Mouse (Mus musculus) liver, embryonic 11.5 days (tissue): Measurements from ENCODE around the gene Pllp. TPM values are rescaled to one million over a fixed set of nuclear protein-coding genes. Genes with fewer than 3 reads are reported as not detected.
A peak's percentile ranks its signal among the peaks of the same experiment; 100 is the strongest.

Experiments used
- ATAC-seq: fragments of 200-750 bp; cut with Nextera tagmentation; replicated peaks from 2 replicates; pipeline ENCODE4 v1.8.0; 2017; ENCODE audit warnings: moderate number of reproducible peaks, mild to moderate bottlenecking, moderate TSS enrichment, moderate library complexity; ENCODE audit not compliant: low FRiP score
- DNase-seq: peaks from one replicate; pipeline ENCODE4 v3.0.0-alpha.2; 2017; ENCODE audit warnings: low spot score
- H3K27ac ChIP-seq: fragments of 300-500 bp; sonication (generic); 2 replicates; pipeline ENCODE4 v1.5.1; 2014; ENCODE audit warnings: mild to moderate bottlenecking, low read depth, low read length, control low read depth
- H3K27me3 ChIP-seq: fragments of 300-500 bp; sonication (generic); replicated peaks from 2 replicates; pipeline ENCODE4 v1.6.1; 2014; ENCODE audit warnings: low read length, mixed read lengths; ENCODE audit not compliant: control insufficient read depth, insufficient read depth
- H3K36me3 ChIP-seq: fragments of 300-500 bp; sonication (generic); 2 replicates; pipeline ENCODE4 v1.6.1; 2014; ENCODE audit warnings: mild to moderate bottlenecking, low read length, moderate library complexity, mixed read lengths; ENCODE audit not compliant: control insufficient read depth, insufficient read depth
- H3K4me1 ChIP-seq: fragments of 300-500 bp; sonication (generic); replicated peaks from 2 replicates; pipeline ENCODE4 v1.6.1; 2014; ENCODE audit warnings: low read length, mixed read lengths; ENCODE audit not compliant: control insufficient read depth, insufficient read depth
- H3K4me2 ChIP-seq: fragments of 300-500 bp; sonication (generic); 2 replicates; pipeline ENCODE4 v1.6.1; 2014; ENCODE audit warnings: mild to moderate bottlenecking, control low read depth, moderate library complexity
- H3K4me3 ChIP-seq: fragments of 300-500 bp; sonication (generic); 2 replicates; pipeline ENCODE4 v1.5.1; 2014; ENCODE audit warnings: low read depth, low read length, control low read depth
- H3K9ac ChIP-seq: fragments of 300-500 bp; sonication (generic); 2 replicates; pipeline ENCODE4 v1.6.1; 2014; ENCODE audit warnings: low read depth, low read length, control low read depth
- H3K9me3 ChIP-seq: fragments of 300-500 bp; sonication (generic); 2 replicates; pipeline ENCODE4 v1.6.1; 2016; ENCODE audit warnings: low read length, inconsistent platforms, mixed read lengths; ENCODE audit not compliant: control insufficient read depth
- WGBS: fragments of 180-500 bp; shearing (Covaris S2); extraction: QIAGEN DNeasy Blood & Tissue Kit; methylation state at CpG from one replicate; pipeline ENCODE4 v1.1.7; 2014; 5-methylcytosine and 5-hydroxymethylcytosine counted together
- polyA plus RNA-seq: library from polyadenylated mRNA; unstranded; fragments of >200 nt; fragmentation: Nextera tagmentation; extraction: Ambion mirVana; gene quantifications from 2 replicates; pipeline ENCODE4 v1.2.1, GENCODE M21; 2014

The Pllp gene
- polyA plus RNA-seq, 1 experiment from 2014 or later, result 3.4 TPM

DNA sequence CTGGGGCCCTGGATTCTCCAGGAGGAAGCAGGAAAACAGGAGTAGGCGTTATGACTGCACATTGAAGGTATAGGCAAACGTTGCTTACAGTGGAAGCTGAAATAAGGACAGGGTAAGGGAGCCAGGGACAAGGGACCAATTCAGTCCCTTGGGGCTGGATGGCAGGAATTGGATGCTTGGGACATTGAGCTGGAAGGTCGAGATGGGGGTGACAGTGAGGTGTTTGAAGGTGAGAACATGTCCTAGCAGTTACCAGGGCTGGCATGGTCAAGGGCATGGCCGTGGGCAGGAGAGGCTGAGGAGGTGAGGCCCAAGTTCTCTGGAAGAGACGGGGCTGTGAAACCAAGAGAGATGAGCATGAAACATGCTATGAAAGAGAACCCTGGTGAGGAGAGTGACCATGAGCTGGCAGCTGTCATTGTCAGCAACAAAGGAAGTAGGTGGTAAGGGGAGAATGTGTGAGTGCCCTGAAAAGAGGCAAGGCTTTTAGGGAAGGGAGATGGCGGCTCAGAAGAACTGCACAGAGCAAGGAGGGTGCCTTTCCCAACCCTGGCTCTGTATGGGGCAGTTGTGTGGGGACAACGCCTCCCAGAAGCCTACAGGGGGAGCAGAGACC lies 38.8 kb upstream of the Pllp start:
- Histone ChIP-seq H3K9me3 (no peaks in the 10 kb centered on the region), H3K4me3 (no peak overlapping the region), H3K27me3 (no peaks in the 10 kb centered on the region), H3K4me2 (no peak overlapping the region), H3K4me1 (peaks cover 16% of the 10 kb centered on the region), H3K27ac (peak overlapping the region; percentile 82), H3K9ac (peak overlapping the region; percentile 49; the same call in 1 of the 2 replicates), H3K36me3 (no peaks in the 10 kb centered on the region)
- 75% methylated on average over 7 of the region's 7 CpGs for WGBS
- ATAC-seq (no peak), DNase-seq (no peak)

DNA sequence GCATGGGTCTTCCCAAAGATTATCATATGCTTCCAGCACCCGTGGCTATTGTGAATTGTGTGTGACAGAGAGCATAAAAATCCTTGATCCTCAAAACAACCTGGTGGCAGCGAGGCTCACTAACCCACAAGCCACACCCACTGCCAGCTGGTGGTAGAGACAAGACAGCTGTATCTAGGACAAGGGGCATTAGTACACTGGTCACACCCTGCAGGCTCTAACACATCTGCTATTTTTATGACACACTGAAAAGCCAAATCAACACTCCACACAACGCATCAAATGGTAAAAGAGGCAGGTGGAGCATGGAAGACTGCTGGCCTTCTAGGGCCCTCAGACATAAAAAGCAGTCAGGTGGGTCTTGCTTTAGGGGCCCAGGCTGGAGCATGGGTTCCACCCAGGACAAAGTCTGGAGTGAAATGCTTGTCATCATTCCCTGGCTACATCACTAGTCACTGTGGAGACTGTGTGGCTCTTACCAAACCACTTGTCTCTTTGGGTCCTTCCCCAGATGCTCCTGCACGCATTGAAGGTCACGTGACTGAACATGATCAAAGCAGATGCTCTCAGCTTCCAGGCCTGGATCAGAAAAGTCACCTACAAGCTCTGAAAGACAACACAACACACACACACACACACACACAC lies 37.9 kb upstream of the Pllp start:
- H3K27ac ChIP-seq, result peak overlapping the region; percentile 82
- no peaks in the 10 kb centered on the region for H3K9me3 ChIP-seq
- H3K9ac ChIP-seq, result 0 out of 2 replicates have a peak overlapping the region, but pooled peaks have one; percentile 49
- ATAC-seq (peak; percentile 96), DNase-seq (no peak)
- H3K4me2 ChIP-seq, result peak overlapping the region; percentile 37
- WGBS, result 48% methylated on average over 5 of the region's 5 CpGs
- peaks cover 20% of the 10 kb centered on the region for H3K4me1 ChIP-seq
- H3K4me3 ChIP-seq, result no peak overlapping the region
- no peaks in the 10 kb centered on the region for H3K27me3 ChIP-seq
- H3K36me3 ChIP-seq, result no peaks in the 10 kb centered on the region

DNA sequence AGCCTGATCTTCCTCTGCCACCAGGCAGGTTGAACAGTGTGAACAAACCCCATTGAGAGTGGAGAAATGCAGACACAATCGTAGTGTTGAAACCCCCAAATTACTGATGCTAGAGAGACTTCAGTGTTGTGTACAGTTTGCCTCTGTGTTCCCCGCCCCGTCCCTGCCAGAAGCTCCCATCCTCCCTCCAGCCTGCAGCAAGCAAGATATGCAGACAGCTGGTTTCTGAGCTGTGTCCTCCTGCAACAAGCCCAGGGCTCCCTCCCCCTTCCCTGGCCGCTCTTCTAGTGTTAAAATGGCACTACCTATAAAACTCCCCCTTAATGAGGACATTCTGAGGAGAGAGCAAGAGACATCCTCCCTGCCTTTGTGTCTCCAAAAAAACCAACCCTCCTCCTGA lies 33.2 kb upstream of the Pllp start:
- DNase-seq (no peak), ATAC-seq (peak; percentile 71)
- no peaks in the 10 kb centered on the region for H3K27me3 ChIP-seq
- peaks cover 13% of the 10 kb centered on the region for H3K4me1 ChIP-seq
- 47% methylated on average over 4 of the region's 4 CpGs for WGBS
- no peak overlapping the region for H3K27ac ChIP-seq
- H3K9ac ChIP-seq, result no peak overlapping the region
- no peaks in the 10 kb centered on the region for H3K36me3 ChIP-seq
- H3K9me3 ChIP-seq, result no peaks in the 10 kb centered on the region
- no peak overlapping the region for H3K4me2 ChIP-seq
- H3K4me3 ChIP-seq, result no peak overlapping the region

DNA sequence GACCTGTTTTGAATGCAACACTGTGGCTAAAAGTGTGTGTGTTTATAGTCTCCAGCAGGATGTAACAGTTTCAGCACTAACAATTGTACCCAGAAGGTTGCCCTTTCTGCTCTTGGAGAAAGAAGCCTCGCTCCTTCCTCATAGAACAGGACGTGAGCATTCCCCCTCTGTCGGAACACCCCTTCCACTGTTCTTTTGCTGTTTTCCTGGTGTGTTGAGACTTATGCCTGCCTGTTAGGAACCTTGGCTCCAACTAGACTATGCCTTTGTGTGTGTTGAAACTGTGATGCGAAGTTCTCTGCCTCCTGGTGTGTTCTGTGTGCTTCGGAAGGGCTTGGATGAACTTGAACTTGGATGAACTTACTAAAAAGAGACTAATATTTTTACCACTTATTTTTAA lies 29.9 kb upstream of the Pllp start:
- no peaks in the 10 kb centered on the region for H3K36me3 ChIP-seq
- H3K4me1 ChIP-seq, result peaks cover 4% of the 10 kb centered on the region
- H3K9ac ChIP-seq, result no peak overlapping the region
- ATAC-seq, result no peak
- no peak overlapping the region for H3K4me3 ChIP-seq
- no peak overlapping the region for H3K4me2 ChIP-seq
- WGBS, result 80% methylated on average over 5 of the region's 5 CpGs
- H3K27me3 ChIP-seq, result no peaks in the 10 kb centered on the region
- DNase-seq, result no peak
- H3K9me3 ChIP-seq, result no peaks in the 10 kb centered on the region
- no peak overlapping the region for H3K27ac ChIP-seq

DNA sequence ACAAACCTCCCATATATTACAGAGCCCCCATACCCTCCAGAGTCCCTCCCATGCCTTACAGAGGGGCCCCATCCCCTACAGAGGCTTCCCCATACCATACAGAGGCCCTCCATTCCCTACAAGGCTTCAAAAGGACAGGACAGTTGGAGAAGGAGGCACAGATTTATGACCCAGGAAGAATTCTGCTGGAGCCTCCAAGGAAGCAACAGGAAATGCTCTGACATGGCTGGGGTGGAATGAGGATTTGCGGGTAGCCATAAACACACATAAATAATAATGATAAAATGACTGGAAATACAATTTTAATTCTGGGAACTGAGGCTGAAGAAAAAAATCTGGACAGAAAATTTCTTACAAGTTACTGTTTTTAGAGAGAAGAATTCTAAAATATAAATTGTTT lies 20.8 kb upstream of the Pllp start:
- Histone ChIP-seq H3K27me3 (no peaks in the 10 kb centered on the region), H3K9ac (no peak overlapping the region), H3K36me3 (no peaks in the 10 kb centered on the region), H3K4me1 (no peaks in the 10 kb centered on the region), H3K9me3 (no peaks in the 10 kb centered on the region), H3K27ac (no peak overlapping the region), H3K4me3 (no peak overlapping the region), H3K4me2 (no peak overlapping the region)
- ATAC-seq, result no peak
- DNase-seq, result no peak
- WGBS, result 86% methylated on average over 1 of the region's 1 CpGs

DNA sequence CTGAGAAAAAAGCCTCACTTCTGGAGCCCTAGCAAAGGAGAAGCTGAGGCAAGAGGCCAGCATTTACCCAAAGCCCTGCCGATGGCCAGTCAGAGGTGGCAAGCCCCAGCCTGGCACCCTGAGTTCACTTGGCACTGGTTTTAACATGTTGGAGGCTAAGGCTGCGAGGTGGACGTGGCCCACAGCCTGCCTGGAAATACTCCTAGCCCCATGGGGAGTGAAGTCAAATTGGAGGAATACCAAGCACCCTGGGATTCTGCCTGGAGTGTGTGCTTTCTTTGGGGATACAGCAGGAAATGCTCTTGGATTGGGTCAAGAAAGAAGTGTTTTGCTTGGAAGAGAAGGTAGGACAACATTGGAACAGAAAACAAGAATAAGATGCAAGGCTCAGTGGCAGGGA lies 19.8 kb upstream of the Pllp start:
- 81% methylated on average over 3 of the region's 3 CpGs for WGBS
- Histone ChIP-seq H3K4me2 (no peak overlapping the region), H3K36me3 (no peaks in the 10 kb centered on the region), H3K4me1 (no peaks in the 10 kb centered on the region), H3K27ac (no peak overlapping the region), H3K9me3 (no peaks in the 10 kb centered on the region), H3K9ac (no peak overlapping the region), H3K27me3 (no peaks in the 10 kb centered on the region), H3K4me3 (no peak overlapping the region)
- ATAC-seq (no peak), DNase-seq (peak; percentile 15)

DNA sequence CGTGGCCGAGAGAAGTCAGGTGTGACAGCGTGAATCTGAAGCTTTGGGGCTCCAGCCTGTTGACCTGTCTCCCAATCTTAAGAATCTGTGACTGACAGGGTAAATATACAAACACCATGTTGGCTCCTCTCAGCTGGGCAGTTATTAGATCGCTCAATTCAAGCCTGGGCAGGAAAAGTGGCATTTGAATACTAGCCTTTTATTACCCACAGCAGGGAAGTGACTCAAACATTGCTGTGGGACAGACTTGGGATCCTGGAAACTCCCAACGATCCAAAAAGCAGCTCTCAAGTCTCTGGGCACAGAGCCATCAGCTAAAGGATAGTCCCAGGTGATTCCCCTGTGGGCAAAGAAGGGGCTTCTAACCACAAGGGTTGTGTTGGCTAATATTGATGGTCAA lies 18.5 kb upstream of the Pllp start:
- DNase-seq (no peak), ATAC-seq (no peak)
- H3K27ac ChIP-seq, result no peak overlapping the region
- H3K36me3 ChIP-seq, result no peaks in the 10 kb centered on the region
- no peaks in the 10 kb centered on the region for H3K27me3 ChIP-seq
- no peak overlapping the region for H3K4me2 ChIP-seq
- no peaks in the 10 kb centered on the region for H3K4me1 ChIP-seq
- no peaks in the 10 kb centered on the region for H3K9me3 ChIP-seq
- WGBS, result 51% methylated on average over 5 of the region's 5 CpGs
- H3K9ac ChIP-seq, result no peak overlapping the region
- H3K4me3 ChIP-seq, result no peak overlapping the region

DNA sequence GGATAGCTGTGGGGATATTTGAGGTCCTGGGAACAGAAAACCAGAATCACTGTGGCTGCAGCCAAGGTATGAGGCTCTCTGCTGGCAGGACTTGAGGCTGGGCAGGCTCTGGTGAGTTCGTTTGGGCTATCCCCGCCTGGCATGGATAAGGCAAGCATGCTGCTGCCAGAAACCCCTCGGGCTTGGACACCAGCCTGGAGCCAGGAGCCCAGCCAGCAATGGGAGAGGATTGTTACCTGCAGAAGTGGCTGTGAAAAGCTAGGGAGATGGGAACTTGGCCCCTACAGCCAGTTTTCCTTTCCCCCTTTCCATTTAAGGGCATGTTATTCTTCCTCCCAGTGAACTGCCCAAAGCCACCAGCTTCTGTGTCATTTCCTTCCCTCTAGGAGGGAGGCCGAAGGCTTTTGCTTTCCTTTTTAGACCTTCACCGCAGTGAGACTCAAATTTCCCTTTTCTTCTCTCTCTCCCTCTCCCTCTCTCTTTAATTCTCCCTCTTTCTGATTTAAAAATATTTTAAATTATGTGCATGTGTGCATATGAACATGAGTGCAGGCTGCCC lies 15.2 kb upstream of the Pllp start:
- no peaks in the 10 kb centered on the region for H3K36me3 ChIP-seq
- ATAC-seq (no peak), DNase-seq (no peak)
- no peaks in the 10 kb centered on the region for H3K9me3 ChIP-seq
- H3K4me2 ChIP-seq, result peak overlapping the region; percentile 31
- H3K27me3 ChIP-seq, result no peaks in the 10 kb centered on the region
- H3K4me1 ChIP-seq, result no peaks in the 10 kb centered on the region
- 42% methylated on average over 5 of the region's 5 CpGs for WGBS
- H3K27ac ChIP-seq, result no peak overlapping the region
- no peak overlapping the region for H3K9ac ChIP-seq
- H3K4me3 ChIP-seq, result no peak overlapping the region

DNA sequence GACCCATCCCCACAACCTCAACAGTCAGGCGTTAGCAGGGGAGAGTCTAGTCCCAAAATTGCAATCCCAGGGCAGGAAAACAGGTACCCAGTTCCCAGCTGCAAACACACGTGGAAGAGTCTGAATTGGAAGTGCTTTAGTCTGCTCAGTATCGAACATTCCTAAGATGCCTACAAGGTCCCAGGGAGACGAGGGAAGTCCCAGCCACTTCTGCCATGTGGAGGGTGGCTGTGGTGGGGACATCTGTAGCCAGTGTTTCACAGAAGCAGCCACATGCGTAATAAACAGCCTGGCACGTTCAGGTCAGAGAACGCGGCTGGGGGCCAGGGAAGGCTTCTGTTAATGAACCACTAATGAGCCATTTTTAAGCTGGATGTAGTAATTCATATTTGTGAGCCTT lies 14.3 kb upstream of the Pllp start:
- Histone ChIP-seq H3K36me3 (no peaks in the 10 kb centered on the region), H3K4me3 (no peak overlapping the region), H3K9ac (no peak overlapping the region), H3K27ac (no peak overlapping the region), H3K27me3 (no peaks in the 10 kb centered on the region), H3K4me1 (no peaks in the 10 kb centered on the region), H3K4me2 (no peak overlapping the region), H3K9me3 (no peaks in the 10 kb centered on the region)
- 66% methylated on average over 8 of the region's 8 CpGs for WGBS
- DNase-seq (no peak), ATAC-seq (no peak)
